In the genomic region with DNA sequence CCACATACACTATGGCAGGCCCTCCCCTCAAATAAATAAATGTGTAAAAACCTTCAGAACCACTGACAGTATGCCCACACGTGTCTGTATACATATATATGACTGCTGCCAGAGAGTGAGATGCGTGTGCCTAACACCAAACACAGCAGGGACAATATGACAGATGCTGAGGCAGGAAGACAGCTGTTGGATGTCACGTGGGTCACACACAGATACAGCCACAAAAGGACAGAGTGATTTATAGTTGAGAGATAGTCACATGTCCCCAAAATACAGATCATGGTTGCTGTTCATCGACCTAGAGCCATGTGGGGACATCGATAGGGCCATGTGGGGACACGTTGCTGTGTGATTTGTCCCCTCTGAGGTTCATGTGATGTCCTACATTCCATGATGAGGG, we compare ENCODE assay signal across 3 mouse cellular contexts.
TF ChIP-seq lines count a peak whose summit lies in the region.

No protein-coding gene starts in this region.

TF ChIP-seq in C2C12, 6 proteins besides CTCF, POLR2A, EP300 and RAD21:
- TF ChIP-seq FOSL1 (IDR thresholded peaks at IDR 0.05; ENCODE audit: insufficient read depth, low read length, poor library complexity, severe bottlenecking) (no peak), MAX (IDR thresholded peaks at IDR 0.05) (no peak), CEBPB (IDR thresholded peaks at IDR 0.05; ENCODE audit: low read depth) (no peak), USF1 (IDR thresholded peaks at IDR 0.05; ENCODE audit: low read depth) (peak; percentile 65), MYOD1 (IDR thresholded peaks at IDR 0.05; ENCODE audit: control insufficient read depth, insufficient read length, low read depth) (peak; percentile 73), MYOG (IDR thresholded peaks at IDR 0.05; ENCODE audit: control insufficient read depth, extremely low read depth, insufficient read length) (no peak)

TF ChIP-seq in MEL, 35 proteins besides CTCF, POLR2A, EP300 and RAD21:
- no peak for TF ChIP-seq CHD1 (IDR thresholded peaks at IDR 0.05; ENCODE audit: low read depth, low read length)
- TF ChIP-seq USF1 (IDR thresholded peaks at IDR 0.05; ENCODE audit: low read depth, low read length): 0 out of 2 replicates have a peak, but pooled peaks have one; percentile 6

TF ChIP-seq in myocyte, 11 proteins besides CTCF, POLR2A, EP300 and RAD21:
- TF ChIP-seq USF1 (IDR thresholded peaks at IDR 0.05; ENCODE audit: low read depth): peak; percentile 16
- TF ChIP-seq SRF (IDR thresholded peaks at IDR 0.05; ENCODE audit: control insufficient read depth, insufficient read length, low read depth): no peak
- TF ChIP-seq MAX (IDR thresholded peaks at IDR 0.05; ENCODE audit: low read depth): no peak
- TF ChIP-seq TCF12 (IDR thresholded peaks at IDR 0.05; ENCODE audit: insufficient read depth, poor library complexity, severe bottlenecking): no peak
- TF ChIP-seq E2F4 (IDR thresholded peaks at IDR 0.05; ENCODE audit: insufficient read depth): no peak
- no peak for TF ChIP-seq POLR2AphosphoS2 (IDR thresholded peaks at IDR 0.05; ENCODE audit: insufficient read length, low read depth)
- peak in 2 of 3 experiments; percentile 60 for TF ChIP-seq MYOD1 (IDR thresholded peaks at IDR 0.05; ENCODE audit: control insufficient read depth in 1 of 3, insufficient read length in 2 of 3, low read depth in 2 of 3)
